Mouse (Mus musculus) C2C12 (cell line): ENCODE results near the gene Fiz1.

Experiments used
- CEBPB ChIP-seq: IDR thresholded peaks from one replicate; pipeline ENCODE4 v1.6.1; 2011; ENCODE audit warnings: low read depth, mild to moderate bottlenecking, control low read depth, moderate library complexity
- CTCF ChIP-seq: IDR thresholded peaks from one replicate; pipeline ENCODE4 v1.5.1; 2011; ENCODE audit not compliant: control insufficient read depth, insufficient read depth, insufficient read length
- MAX ChIP-seq: IDR thresholded peaks from one replicate; pipeline ENCODE4 v1.6.1; 2011; ENCODE audit warnings: mild to moderate bottlenecking, control low read depth
- MYOG ChIP-seq: IDR thresholded peaks from one replicate; pipeline ENCODE4 v1.6.1; 2011; ENCODE audit not compliant: control insufficient read depth, insufficient read length; ENCODE audit errors: extremely low read depth
- USF1 ChIP-seq: IDR thresholded peaks from one replicate; pipeline ENCODE4 v1.6.1; 2011; ENCODE audit warnings: low read depth, mild to moderate bottlenecking, control low read depth, moderate library complexity

DNA sequence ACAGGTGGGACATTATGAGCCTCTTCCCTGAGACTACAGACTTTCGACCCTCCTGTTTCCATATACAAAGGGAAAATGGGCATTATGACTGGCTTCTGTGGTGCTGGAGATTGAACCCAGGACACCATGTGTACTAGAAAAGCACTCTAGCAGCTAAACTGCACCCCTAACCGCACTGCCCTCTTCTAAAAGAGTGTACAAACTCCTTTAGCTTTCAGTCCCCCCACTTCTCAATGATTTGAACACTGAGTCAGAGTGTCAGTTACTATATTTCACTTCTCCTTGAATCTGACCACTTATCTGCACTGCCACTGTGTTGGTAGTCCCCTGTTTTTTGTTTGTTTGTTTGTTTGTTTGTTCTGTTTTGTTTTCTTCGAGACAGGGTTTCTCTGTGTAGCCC is 19.3 kb upstream of the Fiz1 start, which contains the start of gene 4632433K11Rik:
- TF ChIP-seq CTCF: no peak
- no peak for TF ChIP-seq USF1
- TF ChIP-seq MAX: no peak
- TF ChIP-seq CEBPB: no peak
- no peak for TF ChIP-seq MYOG
